Mouse (Mus musculus): ENCODE data around the gene Gm21985.

DNA sequence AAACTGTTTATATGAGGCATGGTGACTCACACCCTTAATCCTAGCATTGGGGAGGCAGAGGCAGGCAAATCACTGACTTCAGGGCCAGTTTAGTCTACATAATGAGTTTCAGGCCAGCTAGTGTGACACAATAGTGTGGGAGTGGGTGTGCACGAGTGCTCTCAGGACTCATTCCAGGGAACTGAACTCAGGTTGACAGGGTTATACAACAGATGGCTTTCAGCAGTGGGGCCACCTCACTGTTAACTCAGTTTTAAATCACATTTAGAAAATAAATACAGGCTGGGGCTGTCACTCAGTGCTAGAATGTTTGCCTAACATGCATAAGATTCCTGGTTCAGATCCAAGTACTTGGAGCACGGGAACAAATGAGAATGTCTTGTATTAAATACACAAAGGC is 93.5 kb downstream of the Gm21985 start:
- TF ChIP-seq CTCF (IDR thresholded peaks at IDR 0.05; ENCODE audit: low read depth, low read length) (no peak), POLR2A (IDR thresholded peaks at IDR 0.05; ENCODE audit: extremely low read depth, insufficient read depth, low read length) (no peak)
